Mouse (Mus musculus) ES-E14 (cell line): ENCODE measurements around the gene Oprl1.

Experiments
- CHD2 ChIP-seq: IDR thresholded peaks from 2 replicates; pipeline ENCODE4 v1.6.1; 2014; ENCODE audit warnings: mild to moderate bottlenecking, low read depth, low read length, inconsistent platforms
- HCFC1 ChIP-seq: IDR thresholded peaks from 2 replicates; pipeline ENCODE4 v1.6.1; 2012; ENCODE audit warnings: low read length, inconsistent platforms, borderline replicate concordance; ENCODE audit not compliant: insufficient read depth
- MAFK ChIP-seq: IDR thresholded peaks from 2 replicates; pipeline ENCODE4 v1.6.1; 2014; ENCODE audit warnings: mild to moderate bottlenecking, low read depth, low read length, inconsistent platforms; ENCODE audit not compliant: insufficient read depth
- ZC3H11A ChIP-seq: IDR thresholded peaks from 2 replicates; pipeline ENCODE4 v1.6.1; 2012; ENCODE audit warnings: low read depth, mild to moderate bottlenecking, inconsistent platforms, low read length, borderline replicate concordance

DNA sequence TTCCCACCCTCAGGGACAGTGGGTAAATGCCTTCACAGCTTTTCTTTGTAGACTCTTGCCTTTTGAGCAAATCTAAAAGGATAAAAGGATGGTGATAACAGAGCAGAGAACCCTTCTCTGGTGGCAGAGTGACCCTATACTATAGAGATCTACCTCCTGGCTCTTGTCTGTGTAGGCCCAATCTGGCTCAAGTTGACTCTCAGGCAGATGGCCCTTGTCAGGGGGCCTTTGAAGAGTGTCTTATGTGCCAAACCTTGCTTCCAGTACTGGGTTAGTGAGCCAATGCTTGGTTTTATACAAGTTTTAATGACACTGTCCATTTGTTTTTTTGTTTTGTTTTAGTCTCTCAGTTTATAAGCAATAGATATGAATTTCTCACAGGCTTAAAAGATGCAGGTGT, 6.4 kb downstream of the Oprl1 start:
- TF ChIP-seq MAFK (no peak), ZC3H11A (no peak), CHD2 (no peak), HCFC1 (no peak)
